In the genomic region with DNA sequence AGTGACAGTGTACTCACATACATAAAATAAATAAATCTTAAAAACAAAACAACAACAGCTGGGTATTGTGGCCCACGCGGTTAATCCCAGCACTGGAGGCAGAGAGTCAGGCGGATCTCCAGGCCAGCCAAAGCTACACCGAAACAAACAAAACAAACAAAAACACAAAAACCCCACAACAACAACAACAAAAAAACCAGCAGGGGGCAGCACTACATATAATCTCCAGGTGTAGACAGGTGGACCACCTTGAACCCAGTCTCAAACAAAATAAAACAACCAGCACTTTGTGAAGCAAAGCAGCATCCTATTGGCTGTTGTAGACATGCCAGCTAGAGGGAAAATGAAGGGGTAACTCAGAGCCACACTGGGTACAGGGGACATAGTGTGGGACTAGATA, we compare ENCODE assay signal across 8 mouse cellular contexts. TPM values are rescaled to one million over a fixed set of nuclear protein-coding genes. Genes with fewer than 3 reads are reported as not detected.
DNase-seq lines count a peak whose midpoint lies in the region; ATAC-seq lines count a peak whose summit lies in the region.
"Had no signal": no experiment of that assay in that cellular context is flagged by ENCODE, and none has a peak within 500 bp of the region (broad histone marks: within the 10 kb centered on the region; RNA-seq: fewer than 3 reads in every experiment).

No protein-coding gene starts in this region.

- 89% methylated on average over 4 of the region's 4 CpGs for WGBS in hindbrain, embryonic 11.5 days
- 85% methylated on average over 4 of the region's 4 CpGs for WGBS in hindbrain, embryonic 14.5 days
- WGBS in liver, embryonic 11.5 days = 88% methylated on average over 4 of the region's 4 CpGs

- peaks cover 5% of the 10 kb centered on the region; the same call in 1 of the 2 replicates for H3K36me3 ChIP-seq in hindbrain, embryonic 11.5 days (ENCODE audit: control insufficient read depth, insufficient read depth, low read length)
- H3K36me3 ChIP-seq in hindbrain, embryonic 14.5 days (replicated peaks; ENCODE audit: control insufficient read depth, insufficient read depth) = peaks cover 40% of the 10 kb centered on the region
- H3K36me3 ChIP-seq in liver, embryonic 11.5 days (ENCODE audit: control insufficient read depth, insufficient read depth, low read length) = peaks cover 24% of the 10 kb centered on the region

- peaks cover 6% of the 10 kb centered on the region; the same call in 1 of the 2 replicates for H3K4me1 ChIP-seq in hindbrain, embryonic 11.5 days (replicated peaks; ENCODE audit: control insufficient read depth, insufficient read depth, low read length)
- H3K4me1 ChIP-seq in hindbrain, embryonic 14.5 days (replicated peaks; ENCODE audit: control insufficient read depth, insufficient read depth, low read length) = peaks cover 16% of the 10 kb centered on the region
- H3K4me1 ChIP-seq in liver, embryonic 11.5 days (replicated peaks; ENCODE audit: control insufficient read depth, insufficient read depth, low read length) = peaks cover 11% of the 10 kb centered on the region

- H3K9ac ChIP-seq in hindbrain, embryonic 11.5 days (ENCODE audit: low read depth, low read length) = no peak overlapping the region
- H3K9ac ChIP-seq in hindbrain, embryonic 14.5 days = no peak overlapping the region
- no peak overlapping the region for H3K9ac ChIP-seq in liver, embryonic 11.5 days (ENCODE audit: low read depth, low read length)
- H3K9ac ChIP-seq: heart, embryonic 15.5 days had no signal

- no peak for DNase-seq in hindbrain, embryonic 11.5 days (ENCODE audit: low spot score)
- DNase-seq in hindbrain, embryonic 14.5 days (ENCODE audit: low spot score) = no peak
- DNase-seq in thymus, postnatal 14 days = peak; percentile 29
- no peak for DNase-seq in thymus, postnatal 36 days
- no peak for DNase-seq in liver, embryonic 11.5 days (ENCODE audit: low spot score)
- DNase-seq in layer of hippocampus, adult 9-10 months (ENCODE audit: low spot score) = no peak
- no peak for DNase-seq in MN1 (ENCODE audit: low spot score)

- ATAC-seq in hindbrain, embryonic 11.5 days (ENCODE audit: low FRiP score) = no peak
- ATAC-seq in hindbrain, embryonic 14.5 days (ENCODE audit: low FRiP score) = no peak
- no peak for ATAC-seq in liver, embryonic 11.5 days (replicated peaks; ENCODE audit: low FRiP score)

- peaks cover 11% of the 10 kb centered on the region for H3K27me3 ChIP-seq in hindbrain, embryonic 11.5 days (ENCODE audit: control insufficient read depth, insufficient read depth, low read length)
- H3K27me3 ChIP-seq in hindbrain, embryonic 14.5 days (ENCODE audit: control insufficient read depth, insufficient read depth, low read length) = peaks cover 23% of the 10 kb centered on the region
- peaks cover 8% of the 10 kb centered on the region for H3K27me3 ChIP-seq in liver, embryonic 11.5 days (replicated peaks; ENCODE audit: control insufficient read depth, insufficient read depth, low read length)

- 0 out of 2 replicates have a peak overlapping the region, but pooled peaks have one; percentile 8 for H3K4me3 ChIP-seq in hindbrain, embryonic 11.5 days (ENCODE audit: low read depth, low read length)
- H3K4me3 ChIP-seq in hindbrain, embryonic 14.5 days (replicated peaks; ENCODE audit: low read length) = no peak overlapping the region
- H3K4me3 ChIP-seq in liver, embryonic 11.5 days (ENCODE audit: low read depth, low read length) = no peak overlapping the region

- no peaks in the 10 kb centered on the region for H3K9me3 ChIP-seq in hindbrain, embryonic 11.5 days (ENCODE audit: control insufficient read depth, low read length)
- H3K9me3 ChIP-seq in hindbrain, embryonic 14.5 days (ENCODE audit: control insufficient read depth, low read length) = no peaks in the 10 kb centered on the region
- no peaks in the 10 kb centered on the region for H3K9me3 ChIP-seq in liver, embryonic 11.5 days (ENCODE audit: control insufficient read depth, low read length)
- H3K9me3 ChIP-seq: heart, embryonic 15.5 days had no signal

- H3K27ac ChIP-seq in hindbrain, embryonic 11.5 days (ENCODE audit: low read depth, low read length) = no peak overlapping the region
- H3K27ac ChIP-seq in hindbrain, embryonic 14.5 days = no peak overlapping the region
- no peak overlapping the region for H3K27ac ChIP-seq in liver, embryonic 11.5 days (ENCODE audit: low read depth, low read length)
- H3K27ac ChIP-seq: heart, embryonic 15.5 days had no signal

- no peak overlapping the region for H3K4me2 ChIP-seq in hindbrain, embryonic 11.5 days (replicated peaks; ENCODE audit: low read depth, low read length)
- no peak overlapping the region for H3K4me2 ChIP-seq in hindbrain, embryonic 14.5 days (replicated peaks)
- H3K4me2 ChIP-seq in liver, embryonic 11.5 days = peak overlapping the region; percentile 95; the same call in 1 of the 2 replicates

RNA-seq across cellular contexts. Expression of a gene that starts 2.4 kb away (rescaled TPM):
- polyA plus RNA-seq in hindbrain, embryonic 11.5 days (2014; fragmentation: Nextera tagmentation; extraction: Ambion mirVana) = 338 and 343 TPM in 2 replicates
- polyA plus RNA-seq in hindbrain, embryonic 14.5 days (2014; fragmentation: Nextera tagmentation; extraction: Ambion mirVana) = 295 and 302 TPM in 2 replicates
- polyA plus RNA-seq in liver, embryonic 11.5 days (2014; fragmentation: Nextera tagmentation; extraction: Ambion mirVana) = 231 and 235 TPM in 2 replicates

RNA-seq across cellular contexts. Expression of a gene that starts 7.9 kb away (rescaled TPM):
- polyA plus RNA-seq in hindbrain, embryonic 11.5 days (2014; fragmentation: Nextera tagmentation; extraction: Ambion mirVana) = 4.6 and 6.5 TPM in 2 replicates
- polyA plus RNA-seq in hindbrain, embryonic 14.5 days (2014; fragmentation: Nextera tagmentation; extraction: Ambion mirVana) = 10.3 and 10.5 TPM in 2 replicates
- polyA plus RNA-seq in liver, embryonic 11.5 days (2014; fragmentation: Nextera tagmentation; extraction: Ambion mirVana) = 1.0 and 1.1 TPM in 2 replicates

RNA-seq across cellular contexts. Expression of a gene that starts 8.1 kb away (rescaled TPM):
- polyA plus RNA-seq in hindbrain, embryonic 11.5 days (2014; fragmentation: Nextera tagmentation; extraction: Ambion mirVana) = 0.45 and 0.69 TPM in 2 replicates
- polyA plus RNA-seq in hindbrain, embryonic 14.5 days (2014; fragmentation: Nextera tagmentation; extraction: Ambion mirVana) = 0.36 and 1.0 TPM in 2 replicates
- polyA plus RNA-seq in liver, embryonic 11.5 days (2014; fragmentation: Nextera tagmentation; extraction: Ambion mirVana) = 0.37 and 0.47 TPM in 2 replicates

RNA-seq across cellular contexts. Expression of a gene that starts 22.1 kb away (rescaled TPM):
- polyA plus RNA-seq in hindbrain, embryonic 11.5 days (2014; fragmentation: Nextera tagmentation; extraction: Ambion mirVana) = 14.8 and 16.5 TPM in 2 replicates
- 25.8 and 32.8 TPM in 2 replicates for polyA plus RNA-seq in hindbrain, embryonic 14.5 days (2014; fragmentation: Nextera tagmentation; extraction: Ambion mirVana)
- polyA plus RNA-seq in liver, embryonic 11.5 days (2014; fragmentation: Nextera tagmentation; extraction: Ambion mirVana) = 16.7 and 17.3 TPM in 2 replicates

RNA-seq across cellular contexts. Expression of a gene that starts 35.7 kb away (rescaled TPM):
- 0.51 and 0.59 TPM in 2 replicates for polyA plus RNA-seq in hindbrain, embryonic 11.5 days (2014; fragmentation: Nextera tagmentation; extraction: Ambion mirVana)
- polyA plus RNA-seq in hindbrain, embryonic 14.5 days (2014; fragmentation: Nextera tagmentation; extraction: Ambion mirVana) = 2.6 and 3.3 TPM in 2 replicates
- 0.31 and 0.64 TPM in 2 replicates for polyA plus RNA-seq in liver, embryonic 11.5 days (2014; fragmentation: Nextera tagmentation; extraction: Ambion mirVana)
